Mouse (Mus musculus): ENCODE results near the gene Vac14. TPM values are rescaled to one million over a fixed set of nuclear protein-coding genes. Genes with fewer than 3 reads are reported as not detected.

Gene Vac14
- polyA plus RNA-seq, 1 experiment from 2014 or later: 16.1 TPM

DNA sequence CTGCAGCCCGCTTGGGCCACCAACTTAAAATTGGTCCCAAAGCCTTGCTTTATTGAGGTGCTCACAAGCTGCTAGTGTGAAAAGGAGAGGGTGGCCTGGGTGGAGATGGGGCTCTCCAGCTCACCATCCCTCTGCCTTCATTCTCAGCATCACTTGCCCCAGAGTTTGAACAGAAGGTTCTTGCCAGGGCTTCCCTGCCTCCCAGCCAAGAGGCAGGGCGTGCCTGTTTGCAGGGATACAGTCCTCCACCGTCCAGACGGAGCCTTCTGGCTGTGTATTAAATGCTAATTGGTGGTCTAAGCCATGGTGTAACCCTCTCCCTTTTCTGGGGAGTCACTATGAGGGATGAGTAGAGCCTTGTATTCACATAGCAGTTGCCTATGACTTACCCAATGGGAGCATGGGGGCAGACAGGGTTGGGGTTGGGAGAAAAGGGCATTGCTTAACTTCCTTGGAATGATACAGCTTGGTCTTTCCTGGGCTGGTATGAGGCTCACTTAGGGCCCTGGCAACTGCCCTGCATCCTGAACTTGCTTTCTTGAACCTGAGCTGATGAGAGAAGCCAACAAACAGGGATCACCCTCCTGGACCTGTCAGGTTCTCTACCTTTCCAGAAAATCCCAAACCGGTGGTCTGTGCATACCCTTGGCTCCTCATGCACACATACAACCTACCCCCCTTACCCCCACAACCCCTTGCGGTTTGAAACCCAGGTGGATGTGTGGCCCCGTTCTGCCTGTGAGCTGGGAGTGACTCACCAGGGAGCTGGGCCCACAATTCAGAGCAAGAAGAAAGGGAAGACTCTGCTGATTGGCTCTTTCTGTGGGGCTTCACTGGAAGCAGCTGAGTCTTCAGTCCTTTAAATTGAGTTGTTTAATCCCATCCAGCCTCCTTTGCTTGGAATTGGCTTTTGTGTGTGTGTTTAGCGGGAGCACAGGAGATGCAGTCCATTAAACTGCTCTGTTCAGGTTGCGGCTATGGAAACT lies 36.0 kb downstream of the Vac14 start:
- Histone ChIP-seq H3K4me2 (ENCODE audit: low read length) (no peak overlapping the region), H3K27ac (no peak overlapping the region)
- no peak; the same call in 1 of the 2 replicates for ATAC-seq (replicated peaks; ENCODE audit: low FRiP score, low read depth)

DNA sequence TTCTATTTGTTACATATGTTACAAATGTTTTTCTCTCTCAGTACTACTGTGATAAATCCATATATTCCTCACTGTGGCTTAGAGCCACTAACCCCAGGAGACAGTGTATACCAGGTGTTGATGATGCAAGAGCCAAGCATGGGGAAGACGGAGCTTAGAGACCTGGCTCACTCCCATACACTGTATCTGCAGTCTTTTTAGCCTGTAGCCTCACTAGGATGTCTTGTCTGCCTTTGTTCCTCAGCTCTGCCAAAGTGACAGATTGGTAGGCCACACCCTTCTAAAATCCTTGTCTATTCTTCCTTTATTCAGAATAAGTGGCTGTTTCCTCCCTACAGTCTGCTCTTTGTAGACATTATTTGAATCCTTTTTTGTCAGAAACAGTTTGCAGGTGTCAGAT lies 37.4 kb downstream of the Vac14 start:
- 77% methylated on average over 1 of the region's 1 CpGs for WGBS
- no peak overlapping the region for H3K9ac ChIP-seq (ENCODE audit: low read depth, low read length)
- DNase-seq (ENCODE audit: low spot score): no peak
- H3K27ac ChIP-seq: no peak overlapping the region
- H3K36me3 ChIP-seq (ENCODE audit: insufficient read depth, low read length): peaks cover 10% of the 10 kb centered on the region
- H3K27me3 ChIP-seq (ENCODE audit: insufficient read depth, low read length): no peaks in the 10 kb centered on the region
- TF ChIP-seq CTCF (IDR thresholded peaks at IDR 0.05; ENCODE audit: low read depth): no peak
- H3K4me2 ChIP-seq (ENCODE audit: low read length): no peak overlapping the region
- no peaks in the 10 kb centered on the region for H3K9me3 ChIP-seq (replicated peaks; ENCODE audit: low read length)
- no peak for ATAC-seq (replicated peaks; ENCODE audit: low FRiP score, low read depth)
- H3K4me1 ChIP-seq (replicated peaks; ENCODE audit: insufficient read depth, low read length): no peaks in the 10 kb centered on the region
- H3K4me3 ChIP-seq (replicated peaks; ENCODE audit: low read depth, low read length): no peak overlapping the region

More for the DNA sequence above, 36.0 kb downstream of the Vac14 start:
- 0 out of 2 replicates have a peak, but pooled peaks cover 12% of the 10 kb centered on the region for H3K36me3 ChIP-seq (ENCODE audit: insufficient read depth, low read length)
- DNase-seq (ENCODE audit: low spot score): peak; percentile 36
- TF ChIP-seq CTCF (IDR thresholded peaks at IDR 0.05; ENCODE audit: low read depth): no peak
- no peaks in the 10 kb centered on the region for H3K4me1 ChIP-seq (replicated peaks; ENCODE audit: insufficient read depth, low read length)
- no peak overlapping the region for H3K4me3 ChIP-seq (replicated peaks; ENCODE audit: low read depth, low read length)
- H3K9me3 ChIP-seq (replicated peaks; ENCODE audit: low read length): no peaks in the 10 kb centered on the region
- no peaks in the 10 kb centered on the region for H3K27me3 ChIP-seq (ENCODE audit: insufficient read depth, low read length)
- WGBS: 73% methylated on average over 9 of the region's 9 CpGs
- no peak overlapping the region for H3K9ac ChIP-seq (ENCODE audit: low read depth, low read length)

DNA sequence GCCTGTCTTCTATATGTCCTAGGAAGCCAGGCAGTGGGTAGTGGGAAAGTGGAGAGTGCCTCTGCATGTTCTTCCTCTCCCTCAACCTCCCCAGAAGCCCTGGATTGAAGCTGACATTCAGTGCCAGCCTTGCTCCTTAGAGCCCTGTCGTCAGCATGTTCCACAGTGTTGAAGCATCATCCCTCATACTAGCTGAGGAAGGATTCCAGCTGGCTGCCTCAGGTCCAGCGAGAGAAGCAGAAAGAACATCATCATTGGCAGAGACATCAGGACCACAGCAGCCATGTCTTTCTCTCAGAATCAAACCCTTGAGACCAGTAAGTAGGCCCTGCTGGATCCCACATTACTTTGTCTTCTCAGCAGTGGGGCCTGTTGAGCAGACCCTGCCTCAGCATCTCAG lies 39.3 kb downstream of the Vac14 start:
- Histone ChIP-seq H3K27me3 (ENCODE audit: insufficient read depth, low read length) (no peaks in the 10 kb centered on the region), H3K4me2 (ENCODE audit: low read length) (no peak overlapping the region), H3K4me1 (replicated peaks; ENCODE audit: insufficient read depth, low read length) (no peaks in the 10 kb centered on the region), H3K9ac (ENCODE audit: low read depth, low read length) (no peak overlapping the region), H3K4me3 (replicated peaks; ENCODE audit: low read depth, low read length) (no peak overlapping the region), H3K36me3 (ENCODE audit: insufficient read depth, low read length) (peaks cover 13% of the 10 kb centered on the region), H3K27ac (no peak overlapping the region), H3K9me3 (replicated peaks; ENCODE audit: low read length) (no peaks in the 10 kb centered on the region)
- WGBS: 88% methylated on average over 2 of the region's 2 CpGs
- ATAC-seq (replicated peaks; ENCODE audit: low FRiP score, low read depth): no peak
- DNase-seq (ENCODE audit: low spot score): no peak
- TF ChIP-seq CTCF (IDR thresholded peaks at IDR 0.05; ENCODE audit: low read depth): no peak

DNA sequence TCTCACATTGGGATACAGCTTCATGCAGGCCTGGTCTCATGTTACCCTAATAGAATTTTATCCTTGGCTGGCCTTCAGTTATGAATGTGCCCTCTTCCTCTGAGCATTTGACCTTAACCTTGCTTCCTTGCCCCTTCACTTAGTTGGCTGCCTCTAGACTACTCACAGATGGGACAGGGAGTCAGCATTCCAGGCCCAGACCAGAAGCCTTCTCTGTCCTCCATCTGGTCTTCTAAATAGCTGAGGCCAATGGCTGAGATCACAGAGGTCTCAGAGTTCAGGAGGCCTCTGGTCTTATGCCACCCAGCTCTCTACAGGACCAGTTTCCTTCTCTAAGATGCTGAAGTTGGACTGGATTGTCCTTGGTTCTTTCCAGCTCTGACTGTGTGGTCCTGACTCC lies 41.7 kb downstream of the Vac14 start:
- DNase-seq (ENCODE audit: low spot score) (no peak), ATAC-seq (replicated peaks; ENCODE audit: low FRiP score, low read depth) (no peak)
- Histone ChIP-seq H3K9ac (ENCODE audit: low read depth, low read length) (no peak overlapping the region), H3K27me3 (ENCODE audit: insufficient read depth, low read length) (no peaks in the 10 kb centered on the region), H3K36me3 (ENCODE audit: insufficient read depth, low read length) (peaks cover 13% of the 10 kb centered on the region), H3K4me2 (ENCODE audit: low read length) (no peak overlapping the region), H3K27ac (no peak overlapping the region), H3K4me3 (replicated peaks; ENCODE audit: low read depth, low read length) (no peak overlapping the region), H3K4me1 (replicated peaks; ENCODE audit: insufficient read depth, low read length) (0 out of 2 replicates have a peak, but pooled peaks cover 3% of the 10 kb centered on the region), H3K9me3 (replicated peaks; ENCODE audit: low read length) (no peaks in the 10 kb centered on the region)
- TF ChIP-seq CTCF (IDR thresholded peaks at IDR 0.05; ENCODE audit: low read depth): no peak

DNA sequence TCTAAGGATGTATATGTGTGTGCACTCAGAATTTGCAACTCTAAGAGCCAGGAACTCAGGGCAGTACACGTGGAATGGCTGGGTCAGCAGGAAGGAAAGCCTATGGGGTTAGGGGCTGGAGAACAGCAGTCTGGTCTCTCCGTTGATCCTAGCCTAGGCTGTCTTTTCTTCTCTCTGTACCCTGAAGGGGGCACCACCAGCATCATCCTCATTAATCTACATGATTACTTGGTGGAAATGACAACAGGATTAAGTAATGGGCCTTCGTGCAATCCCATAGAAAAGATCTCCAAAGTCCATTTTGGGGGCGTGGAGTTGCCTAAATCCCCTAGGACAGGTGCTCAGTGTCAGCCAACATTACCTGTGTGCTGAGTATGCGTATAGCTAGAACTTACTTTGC lies 44.2 kb downstream of the Vac14 start:
- no peak overlapping the region for H3K27ac ChIP-seq
- WGBS: 80% methylated on average over 5 of the region's 5 CpGs

DNA sequence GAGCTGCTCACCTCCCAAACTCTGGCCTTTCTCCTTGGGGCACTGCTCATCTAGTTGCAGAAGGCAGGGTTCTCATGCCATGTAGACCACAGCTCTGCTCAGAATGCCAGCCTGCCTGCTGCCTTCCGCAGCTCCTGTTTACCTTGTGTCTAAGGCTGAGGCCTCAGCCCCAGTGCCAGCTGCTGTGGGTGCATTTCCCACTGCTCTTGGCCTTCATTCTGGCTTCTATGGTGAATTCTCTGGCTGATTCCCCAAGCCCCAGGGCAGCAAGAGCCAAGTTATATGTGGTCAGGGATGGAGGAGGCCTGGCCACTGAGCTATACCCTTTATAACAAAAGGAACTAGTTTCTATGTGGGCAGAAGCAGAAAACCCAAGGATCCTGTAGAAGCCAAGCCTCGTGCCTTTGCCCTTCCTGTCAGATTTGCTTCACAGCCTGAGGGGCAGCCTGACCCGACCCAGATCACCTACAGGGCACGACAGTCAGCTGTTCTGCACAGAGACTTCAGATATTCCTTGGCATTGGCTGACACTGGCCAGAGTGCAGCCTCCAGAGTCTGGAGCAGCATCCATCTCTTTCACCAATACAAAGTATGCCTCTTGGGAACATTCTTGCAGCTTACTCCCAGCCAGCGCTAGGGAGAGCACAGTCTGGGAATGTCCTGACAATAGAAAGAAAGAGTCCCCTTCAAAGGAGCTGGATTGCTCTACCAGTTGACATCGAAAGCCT lies 44.8 kb downstream of the Vac14 start:
- Histone ChIP-seq H3K27ac (no peak overlapping the region), H3K36me3 (ENCODE audit: insufficient read depth, low read length) (peaks cover 6% of the 10 kb centered on the region), H3K4me3 (replicated peaks; ENCODE audit: low read depth, low read length) (no peak overlapping the region), H3K4me2 (ENCODE audit: low read length) (no peak overlapping the region), H3K4me1 (replicated peaks; ENCODE audit: insufficient read depth, low read length) (0 out of 2 replicates have a peak, but pooled peaks cover 3% of the 10 kb centered on the region), H3K9me3 (replicated peaks; ENCODE audit: low read length) (no peaks in the 10 kb centered on the region), H3K27me3 (ENCODE audit: insufficient read depth, low read length) (no peaks in the 10 kb centered on the region), H3K9ac (ENCODE audit: low read depth, low read length) (no peak overlapping the region)
- WGBS: 78% methylated on average over 6 of the region's 6 CpGs
- no peak for ATAC-seq (replicated peaks; ENCODE audit: low FRiP score, low read depth)
- TF ChIP-seq CTCF (IDR thresholded peaks at IDR 0.05; ENCODE audit: low read depth): no peak
- no peak for DNase-seq (ENCODE audit: low spot score)

More for the DNA sequence above, 44.2 kb downstream of the Vac14 start:
- ATAC-seq (replicated peaks; ENCODE audit: low FRiP score, low read depth) (no peak), DNase-seq (ENCODE audit: low spot score) (no peak)
- no peaks in the 10 kb centered on the region for H3K27me3 ChIP-seq (ENCODE audit: insufficient read depth, low read length)
- no peak for TF ChIP-seq CTCF (IDR thresholded peaks at IDR 0.05; ENCODE audit: low read depth)
- H3K9ac ChIP-seq (ENCODE audit: low read depth, low read length): no peak overlapping the region
- H3K4me3 ChIP-seq (replicated peaks; ENCODE audit: low read depth, low read length): no peak overlapping the region
- H3K4me2 ChIP-seq (ENCODE audit: low read length): no peak overlapping the region
- H3K4me1 ChIP-seq (replicated peaks; ENCODE audit: insufficient read depth, low read length): 0 out of 2 replicates have a peak, but pooled peaks cover 3% of the 10 kb centered on the region
- no peaks in the 10 kb centered on the region for H3K9me3 ChIP-seq (replicated peaks; ENCODE audit: low read length)
- peaks cover 10% of the 10 kb centered on the region for H3K36me3 ChIP-seq (ENCODE audit: insufficient read depth, low read length)
